Mouse (Mus musculus): ENCODE measurements at regions not wholly inside any gene's neighbourhood (a gene's known extent, or its start where the extent isn't known, plus 50 kb on each side); places are given as distances from the start of the nearest gene placed in this dataset.

- in situ Hi-C loops (cut with MseI, MboI): no loop called here
These were observed 208.0 kb upstream of the Thbs1 start for GRCm38 (mm10) chr2:117903705-117904104.

GRCm38 (mm10) chr2:117906509-117906908 is 205.2 kb upstream of the Thbs1 start:
- in situ Hi-C loops (cut with MseI, MboI): no loop called here

- in situ Hi-C loops (cut with MseI, MboI): no loop called here
These were observed 200.9 kb upstream of the Thbs1 start for GRCm38 (mm10) chr2:117910781-117911180.

GRCm38 (mm10) chr2:117912722-117913121 is 199.0 kb upstream of the Thbs1 start:
- in situ Hi-C loops (cut with MseI, MboI): no loop called here

GRCm38 (mm10) chr2:117913846-117914245 is 197.8 kb upstream of the Thbs1 start:
- in situ Hi-C loops (cut with MseI, MboI): no loop called here

- in situ Hi-C loops (cut with MseI, MboI): no loop called here
These were observed 195.9 kb upstream of the Thbs1 start for GRCm38 (mm10) chr2:117915821-117916220.

- in situ Hi-C loops (cut with MseI, MboI): no loop called here
These were observed 194.5 kb upstream of the Thbs1 start for GRCm38 (mm10) chr2:117917181-117917580.

GRCm38 (mm10) chr2:117924877-117925276 is 186.8 kb upstream of the Thbs1 start:
- in situ Hi-C loops (cut with MseI, MboI): no loop called here

GRCm38 (mm10) chr2:117925412-117925811 is 186.3 kb upstream of the Thbs1 start:
- in situ Hi-C loops (cut with MseI, MboI): no loop called here

GRCm38 (mm10) chr2:117928062-117928461 is 183.6 kb upstream of the Thbs1 start:
- in situ Hi-C loops (cut with MseI, MboI): no loop called here

- in situ Hi-C loops (cut with MseI, MboI): no loop called here
These were observed 182.1 kb upstream of the Thbs1 start for GRCm38 (mm10) chr2:117929586-117929985.

- in situ Hi-C loops (cut with MseI, MboI): no loop called here
These were observed 180.7 kb upstream of the Thbs1 start for GRCm38 (mm10) chr2:117930895-117931537.

GRCm38 (mm10) chr2:117936590-117936989 is 175.1 kb upstream of the Thbs1 start:
- in situ Hi-C loops (cut with MseI, MboI): no loop called here

GRCm38 (mm10) chr2:117938283-117939049 is 173.2 kb upstream of the Thbs1 start:
- in situ Hi-C loops (cut with MseI, MboI): no loop called here

GRCm38 (mm10) chr2:117941517-117942096 is 170.1 kb upstream of the Thbs1 start:
- in situ Hi-C loops (cut with MseI, MboI): no loop called here

GRCm38 (mm10) chr2:117943666-117944065 is 168.0 kb upstream of the Thbs1 start:
- in situ Hi-C loops (cut with MseI, MboI): no loop called here

- in situ Hi-C loops (cut with MseI, MboI): no loop called here
These were observed 167.4 kb upstream of the Thbs1 start for GRCm38 (mm10) chr2:117944325-117944724.

- in situ Hi-C loops (cut with MseI, MboI): no loop called here
These were observed 166.7 kb upstream of the Thbs1 start for GRCm38 (mm10) chr2:117944942-117945341.

GRCm38 (mm10) chr2:117950431-117951336 is 161.0 kb upstream of the Thbs1 start:
- in situ Hi-C loops (cut with MseI, MboI): no loop called here

- in situ Hi-C loops (cut with MseI, MboI): no loop called here
These were observed 160.3 kb upstream of the Thbs1 start for GRCm38 (mm10) chr2:117951337-117951718.

GRCm38 (mm10) chr2:117958737-117959136 is 152.9 kb upstream of the Thbs1 start:
- in situ Hi-C loops (cut with MseI, MboI): no loop called here

GRCm38 (mm10) chr2:117959440-117959839 is 152.2 kb upstream of the Thbs1 start:
- in situ Hi-C loops (cut with MseI, MboI): no loop called here
